12 mouse cellular contexts compared by ENCODE assay signal in the genomic region with DNA sequence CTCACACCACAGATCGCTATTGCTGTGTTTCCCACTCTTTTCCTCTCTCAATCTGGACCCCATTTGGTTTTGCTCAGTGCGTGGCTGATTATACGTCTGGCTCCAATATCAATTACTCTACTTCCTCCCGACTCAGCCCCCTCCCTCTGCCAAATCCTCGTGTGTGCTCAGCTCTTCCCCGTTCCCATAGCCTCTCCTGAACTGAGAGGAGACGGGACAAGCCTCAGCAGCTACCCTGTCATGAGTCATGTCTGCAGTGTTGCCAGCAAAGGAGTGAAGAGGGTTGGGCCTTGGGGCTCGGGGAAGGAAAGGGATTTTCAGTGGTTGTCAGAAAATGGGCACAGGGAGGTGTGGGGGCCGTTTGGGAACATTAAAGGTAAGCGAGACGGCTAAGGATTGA. TPM values are rescaled to one million over a fixed set of nuclear protein-coding genes. Genes with fewer than 3 reads are reported as not detected.
A peak's percentile ranks its signal among the peaks of the same experiment; 100 is the strongest.
DNase-seq lines count a peak whose midpoint lies in the region; ATAC-seq and TF ChIP-seq lines count a peak whose summit lies in the region.
"Had no signal": no experiment of that assay in that cellular context is flagged by ENCODE, and none has a peak within 500 bp of the region (broad histone marks: within the 10 kb centered on the region; RNA-seq: fewer than 3 reads in every experiment).

No protein-coding gene starts in this region.

- no peaks in the 10 kb centered on the region for H3K4me1 ChIP-seq in stomach, postnatal 0 days (replicated peaks; ENCODE audit: control insufficient read depth, insufficient read depth)
- H3K4me1 ChIP-seq in midbrain, postnatal 0 days (ENCODE audit: insufficient read depth, low read length) = no peaks in the 10 kb centered on the region

- no peak overlapping the region for H3K4me2 ChIP-seq in stomach, postnatal 0 days (replicated peaks; ENCODE audit: low read depth)
- no peak overlapping the region for H3K4me2 ChIP-seq in midbrain, postnatal 0 days (ENCODE audit: low read depth, low read length, poor library complexity, severe bottlenecking)
- H3K4me2 ChIP-seq: heart, embryonic 15.5 days; liver, embryonic 11.5 days had no signal

- no peak overlapping the region for H3K27ac ChIP-seq in layer of hippocampus, adult 2 months
- no peak overlapping the region for H3K27ac ChIP-seq in stomach, postnatal 0 days (replicated peaks)
- no peak overlapping the region for H3K27ac ChIP-seq in midbrain, postnatal 0 days (ENCODE audit: low read depth, low read length)
- H3K27ac ChIP-seq: heart, embryonic 15.5 days had no signal

- peak; percentile 73; the same call in 1 of the 2 replicates for ATAC-seq in stomach, postnatal 0 days (ENCODE audit: low FRiP score, low TSS enrichment)
- ATAC-seq in midbrain, postnatal 0 days (ENCODE audit: low FRiP score) = no peak
- ATAC-seq: inflammation-experienced regulatory T-cells, adult 6 months had no signal

- no peaks in the 10 kb centered on the region for H3K9me3 ChIP-seq in stomach, postnatal 0 days (ENCODE audit: control insufficient read depth, low read length)
- no peaks in the 10 kb centered on the region for H3K9me3 ChIP-seq in midbrain, postnatal 0 days (ENCODE audit: low read length)
- H3K9me3 ChIP-seq: heart, embryonic 15.5 days had no signal

- WGBS in stomach, postnatal 0 days = 43% methylated on average over 11 of the region's 11 CpGs
- 75% methylated on average over 11 of the region's 11 CpGs for WGBS in midbrain, postnatal 0 days

- H3K9ac ChIP-seq in stomach, postnatal 0 days (ENCODE audit: low read length) = no peak overlapping the region
- H3K9ac ChIP-seq in midbrain, postnatal 0 days (replicated peaks; ENCODE audit: low read length, poor library complexity, severe bottlenecking) = no peak overlapping the region
- H3K9ac ChIP-seq: heart, embryonic 15.5 days had no signal

- H3K36me3 ChIP-seq in stomach, postnatal 0 days (ENCODE audit: control insufficient read depth, insufficient read depth, low read length) = no peaks in the 10 kb centered on the region
- H3K36me3 ChIP-seq in midbrain, postnatal 0 days (ENCODE audit: insufficient read depth, low read length) = no peaks in the 10 kb centered on the region
- H3K36me3 ChIP-seq: heart, embryonic 15.5 days had no signal

- no peak overlapping the region for H3K4me3 ChIP-seq in layer of hippocampus, adult 2 months
- no peak overlapping the region for H3K4me3 ChIP-seq in stomach, postnatal 0 days (ENCODE audit: low read depth, low read length)
- H3K4me3 ChIP-seq in midbrain, postnatal 0 days (ENCODE audit: low read depth, low read length) = no peak overlapping the region
- H3K4me3 ChIP-seq: heart, embryonic 15.5 days had no signal

- no peak for TF ChIP-seq EP300 in stomach, postnatal 0 days (optimal IDR thresholded peaks at IDR 0.05)

- TF ChIP-seq CTCF in layer of hippocampus, adult 2 months (conservative IDR thresholded peaks at IDR 0.05) = no peak
- no peak for TF ChIP-seq CTCF in stomach, postnatal 0 days (IDR thresholded peaks at IDR 0.05; ENCODE audit: low read depth)
- TF ChIP-seq CTCF in midbrain, postnatal 0 days (IDR thresholded peaks at IDR 0.05) = no peak

- H3K27me3 ChIP-seq in stomach, postnatal 0 days (ENCODE audit: control insufficient read depth, insufficient read depth, low read length) = no peaks in the 10 kb centered on the region
- no peaks in the 10 kb centered on the region for H3K27me3 ChIP-seq in midbrain, postnatal 0 days (ENCODE audit: insufficient read depth, low read length)

- DNase-seq in adrenal gland, postnatal 36 days = peak; percentile 15 to 17
- no peak for DNase-seq in adrenal gland, adult 18-20 months (ENCODE audit: low spot score in 2 of 2)
- DNase-seq in right cerebral cortex, adult 18-20 months = peak; percentile 30
- DNase-seq in right cerebral cortex, postnatal 4 days = no peak
- DNase-seq in layer of hippocampus, adult 2 months (ENCODE audit: low spot score in 2 of 2) = peak; percentile 31 to 42
- DNase-seq in stomach, postnatal 0 days (ENCODE audit: low spot score) = no peak
- no peak for DNase-seq in midbrain, postnatal 0 days (ENCODE audit: low spot score)
- DNase-seq in heart, adult 18-20 months = no peak
- DNase-seq: B cell, adult 2 months had no signal

RNA-seq across cellular contexts. Expression of a gene that starts 12.3 kb away (rescaled TPM):
- total RNA-seq in adrenal gland, postnatal 36 days (2021) = not detected
- total RNA-seq in adrenal gland, adult 18-20 months (2021) = not detected
- not detected for total RNA-seq in layer of hippocampus, adult 2 months (2021)
- polyA plus RNA-seq in stomach, postnatal 0 days (2015; fragmentation: Nextera tagmentation; extraction: Ambion mirVana) = 29.8 and 34.2 TPM in 2 replicates
- total RNA-seq in midbrain, postnatal 0 days (2014; rRNA removed) = 0.24 and 2.9 TPM in 2 replicates
- polyA plus RNA-seq in midbrain, postnatal 0 days (2015; fragmentation: Nextera tagmentation; extraction: Ambion mirVana) = 0.09 and 0.16 TPM in 2 replicates
- total RNA-seq in heart, adult 18-20 months (2021) = not detected
- polyA plus RNA-seq: inflammation-experienced regulatory T-cells, adult 6 months had no signal

Comparison
In these comparisons a context has a peak if more than half of its experiments do, and no peak if none do; other contexts are left out.
1. DNase-seq: peak in adrenal gland, postnatal 36 days (2 of 2), right cerebral cortex, adult 18-20 months (single experiment) and layer of hippocampus, adult 2 months (2 of 2); none in adrenal gland, adult 18-20 months (0 of 2), right cerebral cortex, postnatal 4 days (single experiment), stomach, postnatal 0 days (single experiment), midbrain, postnatal 0 days (single experiment) and heart, adult 18-20 months (0 of 2).